Mouse (Mus musculus) gonadal fat pad, adult 2 months (tissue): ENCODE data around the gene Zfp46. TPM values are rescaled to one million over a fixed set of nuclear protein-coding genes. Genes with fewer than 3 reads are reported as not detected.

Experiments used
- DNase-seq: peaks from one replicate; pipeline ENCODE4 v3.0.0-alpha.2; 2012; ENCODE audit warnings: low read depth
- polyA plus RNA-seq: library from polyadenylated mRNA; depleted of rRNA; stranded (reverse); fragments of >200 nt; gene quantifications from 2 replicates; pipeline ENCODE4 v1.2.3, GENCODE M21; 2012; rRNA removed

Gene Zfp46
- 27.6 and 30.4 TPM in 2 replicates for polyA plus RNA-seq

DNA sequence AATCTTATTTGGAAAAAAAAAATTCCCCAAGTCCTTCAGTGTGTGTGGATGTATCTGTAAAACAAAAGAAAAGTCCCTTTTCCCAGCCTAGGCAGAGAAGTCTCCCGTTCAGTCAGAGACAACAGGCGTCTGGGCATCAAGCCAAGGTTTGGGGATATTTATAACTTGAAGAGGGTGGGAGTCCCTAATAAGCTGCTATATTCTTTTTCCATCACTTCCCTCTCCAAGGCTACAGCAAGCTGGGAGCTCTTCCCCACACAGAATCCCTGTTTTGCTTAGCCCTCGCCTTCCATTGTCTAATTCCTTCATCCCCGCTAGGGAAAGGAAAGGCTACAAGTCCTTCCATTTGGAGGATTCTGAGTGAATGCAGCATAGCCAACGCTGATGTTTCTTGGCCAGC lies at the start of gene Zfp46:
TSS of gene Zfp46 (plus strand) at position 229 of the 400 bp plus-strand sequence.
- no peak for DNase-seq

DNA sequence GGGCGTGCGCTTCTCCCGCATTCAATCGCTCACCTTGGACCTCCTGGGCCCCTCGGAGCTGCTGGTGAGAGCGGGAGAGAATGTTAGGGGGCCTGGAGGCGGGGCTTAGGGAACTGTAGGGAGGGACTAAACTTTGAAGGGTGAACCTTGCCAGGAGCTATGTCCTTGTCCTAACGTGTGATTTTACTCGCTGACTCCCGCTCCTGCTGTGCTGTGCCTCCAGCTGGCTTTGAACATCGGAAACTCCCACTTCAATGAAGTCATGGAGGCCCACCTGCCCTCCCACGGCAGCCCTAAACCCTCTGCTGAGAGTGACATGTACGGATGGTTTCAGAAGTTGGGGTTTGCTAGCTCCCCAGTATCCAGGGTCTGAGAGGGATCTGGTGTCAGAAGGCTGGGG lies 45.8 kb upstream of the Zfp46 start:
- no peak for DNase-seq

DNA sequence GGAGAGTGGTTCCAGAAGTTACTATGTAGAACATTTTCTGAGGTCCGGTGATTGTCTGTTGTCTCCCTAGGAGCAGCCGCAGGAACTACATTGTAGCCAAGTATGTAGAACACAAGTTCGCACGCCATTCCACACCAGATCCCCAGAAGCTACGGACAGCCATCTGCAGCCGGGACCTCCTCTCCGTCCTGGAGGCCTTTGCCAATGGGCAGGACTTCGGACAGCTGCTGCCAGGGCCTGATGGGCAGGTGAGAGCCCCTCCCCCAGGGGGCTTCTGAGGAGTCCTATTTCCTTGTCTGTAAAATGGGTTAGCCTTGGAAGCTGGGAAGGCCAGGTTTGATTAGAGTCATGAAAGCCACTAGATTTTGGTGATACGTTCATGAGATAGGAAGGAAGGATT lies 45.4 kb upstream of the Zfp46 start:
- DNase-seq = no peak

DNA sequence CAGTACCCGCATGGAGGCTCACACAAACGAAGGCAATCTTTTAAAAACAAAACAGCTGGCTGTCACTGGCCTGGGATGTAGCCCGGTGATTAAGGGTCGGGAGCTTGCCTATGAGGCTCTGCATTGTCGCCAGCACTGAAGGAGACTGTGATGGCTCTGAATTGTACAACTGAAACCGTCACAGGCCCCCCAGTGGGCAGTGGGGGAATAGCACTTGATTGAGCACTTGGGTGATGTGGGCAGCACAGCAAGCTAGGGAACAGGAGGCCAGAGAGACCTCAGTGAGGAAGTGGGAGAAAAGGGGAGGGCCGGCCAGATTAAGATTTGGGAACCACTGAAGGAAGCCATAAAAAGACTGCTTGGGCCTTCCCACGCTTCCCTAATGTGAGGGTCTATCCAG lies 44.9 kb upstream of the Zfp46 start:
- DNase-seq = no peak

DNA sequence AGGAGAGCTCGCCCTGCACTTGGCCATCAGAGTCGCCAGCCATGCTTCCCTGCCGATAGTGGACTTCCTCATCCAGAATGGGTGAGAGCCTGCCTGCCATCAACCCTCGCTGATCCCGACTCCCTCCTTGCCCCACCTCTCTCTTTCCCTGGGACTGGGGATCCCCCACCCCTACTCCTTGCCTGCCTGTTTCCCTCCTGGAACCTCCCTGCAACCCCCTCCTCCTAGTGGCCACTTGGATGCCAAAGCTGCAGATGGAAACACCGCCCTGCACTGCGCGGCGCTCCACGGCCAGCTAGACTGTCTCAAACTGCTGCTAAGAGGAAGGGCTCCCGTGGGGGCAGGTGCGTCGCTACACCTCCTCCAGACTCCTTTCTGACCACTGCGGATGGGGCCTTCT lies 44.4 kb upstream of the Zfp46 start:
- no peak for DNase-seq

DNA sequence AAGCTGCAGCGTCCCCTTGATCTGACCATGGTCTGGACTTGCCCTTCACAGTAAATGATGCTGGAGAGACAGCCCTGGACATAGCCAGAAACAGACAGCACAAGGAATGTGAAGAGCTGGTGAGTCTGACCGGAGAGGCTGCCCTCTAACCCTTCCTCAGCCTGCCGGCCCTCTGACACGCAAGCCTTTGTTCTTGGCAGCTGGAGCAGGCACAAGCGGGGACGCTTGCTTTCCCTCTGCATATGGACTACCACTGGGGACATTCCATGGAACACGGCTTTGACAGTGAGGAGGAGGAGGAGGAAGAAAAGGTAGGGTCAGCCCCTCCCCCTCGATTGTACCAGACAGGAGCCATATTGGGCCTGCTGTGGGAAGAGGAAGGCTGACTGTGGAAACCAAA lies 43.5 kb upstream of the Zfp46 start:
- DNase-seq = no peak

DNA sequence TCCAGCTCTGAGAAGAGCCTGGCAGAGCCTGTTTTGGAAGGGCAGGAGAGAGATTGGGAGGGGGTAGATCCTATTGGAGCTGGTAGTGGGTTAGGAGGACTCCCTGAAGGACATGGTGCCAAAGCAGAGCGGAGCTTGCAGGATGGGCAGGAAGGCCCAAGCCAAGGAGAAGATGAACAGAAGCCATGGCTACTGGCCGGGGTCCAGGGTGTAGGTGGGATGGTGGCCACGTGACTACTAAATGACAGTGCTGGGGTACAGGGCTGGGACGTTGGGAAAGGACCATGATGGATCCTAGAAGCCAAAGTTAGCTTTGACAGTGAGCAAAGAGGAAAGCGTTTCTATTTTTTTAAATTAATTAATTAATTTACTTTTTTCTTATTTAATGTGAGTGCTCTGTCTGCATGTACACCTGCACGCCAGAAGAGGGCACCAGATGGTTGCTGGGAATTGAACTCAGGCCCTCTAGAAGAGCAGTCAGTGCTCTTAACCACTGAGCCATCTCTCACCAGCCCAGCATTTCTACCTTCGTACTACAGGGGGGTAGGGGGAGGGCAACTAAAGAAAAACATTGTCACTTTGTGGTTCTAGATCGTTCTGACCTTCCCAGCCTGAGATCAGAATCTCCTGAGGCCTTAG lies 42.3 kb upstream of the Zfp46 start:
- no peak for DNase-seq

DNA sequence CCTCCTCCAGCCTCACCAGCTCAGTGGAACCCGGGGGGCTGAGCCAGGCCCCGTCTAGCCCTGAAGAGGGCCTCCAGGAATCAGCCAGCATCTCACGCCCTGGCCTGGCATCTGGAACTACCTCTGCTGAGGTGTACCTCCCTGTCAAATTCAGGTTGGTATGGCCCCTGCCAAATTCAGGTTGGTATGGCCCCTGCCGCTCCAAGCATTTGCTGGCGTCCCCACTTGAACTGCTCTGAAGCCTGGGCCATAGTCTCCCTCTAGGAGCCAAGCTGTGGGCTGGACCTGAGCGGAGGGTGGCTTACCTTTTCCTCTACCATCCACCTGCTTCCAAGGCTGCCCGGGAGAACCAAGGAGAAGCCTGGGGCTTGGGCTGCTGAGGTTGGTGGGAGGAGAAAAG lies 41.8 kb upstream of the Zfp46 start:
- DNase-seq = no peak

DNA sequence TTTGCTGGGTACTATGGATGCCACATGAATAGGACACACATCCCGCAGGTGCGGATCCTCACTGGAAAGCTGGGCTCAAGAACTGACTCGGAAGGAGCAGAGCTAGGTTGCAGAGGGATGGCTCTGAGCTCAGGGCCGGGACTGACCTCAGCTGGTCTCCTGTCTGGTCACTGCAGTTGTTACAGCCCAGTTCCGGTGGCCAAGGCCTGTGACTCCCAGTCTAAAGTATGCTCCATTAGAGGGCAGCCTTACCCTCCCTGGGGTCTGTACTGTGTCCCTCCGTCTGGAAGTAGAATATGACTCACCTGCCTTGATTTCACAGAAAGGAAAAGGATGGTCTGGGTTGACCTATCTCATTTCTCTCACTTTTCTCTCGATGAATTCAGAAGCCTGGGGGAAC lies 40.3 kb upstream of the Zfp46 start:
- DNase-seq = no peak

DNA sequence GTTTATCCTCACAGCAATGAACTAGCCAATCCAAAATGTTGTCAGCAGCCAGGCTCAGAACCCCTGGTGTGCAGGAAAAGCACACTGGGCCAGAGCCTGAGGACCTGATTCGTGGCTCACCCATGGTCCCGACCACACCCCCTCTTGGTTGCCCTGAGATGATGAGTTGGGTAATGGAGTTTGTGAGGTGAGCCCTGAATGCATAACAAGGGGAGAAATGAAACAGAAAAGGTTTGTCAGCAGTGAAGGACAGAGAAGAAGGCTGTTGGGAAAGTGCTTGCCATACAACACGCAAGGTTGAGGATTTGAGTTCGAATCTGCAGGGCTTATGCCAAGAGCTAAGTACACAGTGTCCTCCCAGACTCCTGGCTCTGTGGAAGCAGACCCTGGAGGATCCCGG lies 38.8 kb upstream of the Zfp46 start:
- no peak for DNase-seq

DNA sequence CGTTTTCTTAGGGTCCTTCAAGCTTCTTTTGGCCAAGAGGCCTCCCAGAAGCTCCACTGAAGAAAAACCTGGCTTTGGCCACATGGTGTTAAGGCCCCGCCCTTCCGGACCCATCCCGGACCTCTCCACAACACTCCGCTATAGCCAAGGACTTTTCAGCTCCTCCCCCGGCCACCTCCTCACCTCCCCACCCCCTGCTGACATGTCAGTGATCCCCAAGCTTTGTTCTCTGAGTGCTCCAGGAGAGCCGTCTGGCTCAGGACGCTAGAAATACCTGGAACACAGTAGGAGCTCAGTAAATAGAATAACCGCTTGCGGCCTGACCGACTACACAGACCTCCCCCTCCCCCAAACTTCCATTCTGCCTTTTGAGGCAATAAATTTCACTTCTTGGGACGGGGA lies 37.9 kb upstream of the Zfp46 start:
- no peak for DNase-seq

DNA sequence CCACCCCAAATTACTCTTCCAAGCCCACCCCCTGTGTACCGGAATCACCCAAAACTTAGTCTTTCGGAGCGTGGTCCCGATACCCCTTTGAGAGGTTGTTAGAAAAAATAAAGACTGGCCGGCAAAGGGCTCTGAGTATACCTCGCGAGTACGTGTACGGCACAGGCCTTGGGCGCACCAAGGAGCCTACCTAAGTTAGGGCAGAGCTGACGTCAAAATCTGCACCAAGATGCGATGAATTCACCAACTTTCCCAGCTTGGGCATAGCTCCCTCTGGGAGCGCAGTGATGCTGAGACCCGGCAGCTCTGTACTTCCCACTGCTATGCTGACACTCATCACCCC lies 37.1 kb upstream of the Zfp46 start:
- no peak for DNase-seq

DNA sequence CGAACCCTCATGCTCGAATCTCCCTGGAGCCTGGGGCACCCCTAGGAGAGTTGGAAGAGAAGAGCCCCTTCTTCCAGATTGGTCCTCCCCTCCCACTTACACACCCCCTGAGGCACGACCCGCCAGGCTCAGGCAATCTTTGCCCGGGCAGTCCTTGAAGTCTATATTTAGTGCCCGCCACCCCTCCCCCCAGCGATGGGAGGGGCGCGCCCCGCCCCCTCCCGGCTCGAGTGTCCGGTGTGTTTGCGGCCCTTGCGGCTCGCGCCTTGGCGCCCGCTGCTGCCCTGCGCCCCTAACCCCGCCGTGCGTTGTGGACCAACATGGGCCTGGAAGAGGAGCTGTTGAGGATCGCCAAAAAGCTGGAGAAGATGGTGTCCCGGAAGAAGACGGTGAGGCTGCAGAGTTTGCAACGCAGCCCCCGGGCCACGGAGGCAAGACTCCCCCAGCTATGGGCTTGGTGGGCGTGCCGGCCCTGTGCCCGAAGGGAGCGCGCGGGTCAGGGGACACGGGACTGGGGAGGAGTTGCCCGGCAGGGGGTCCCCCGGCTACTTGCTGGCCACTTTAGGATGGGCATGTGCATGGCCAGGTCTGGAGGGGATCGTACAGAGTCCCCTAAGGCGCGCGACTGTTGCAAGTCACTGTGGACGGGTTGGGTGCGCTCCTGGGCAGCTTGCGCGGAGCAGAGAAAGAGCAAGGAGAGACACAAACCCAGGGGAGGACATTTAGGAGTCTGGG lies 36.6 kb upstream of the Zfp46 start, which contains the start of gene Tcea3:
TSS of gene Tcea3 (plus strand) at position 1 of the 735 bp plus-strand sequence.
- no peak for DNase-seq

DNA sequence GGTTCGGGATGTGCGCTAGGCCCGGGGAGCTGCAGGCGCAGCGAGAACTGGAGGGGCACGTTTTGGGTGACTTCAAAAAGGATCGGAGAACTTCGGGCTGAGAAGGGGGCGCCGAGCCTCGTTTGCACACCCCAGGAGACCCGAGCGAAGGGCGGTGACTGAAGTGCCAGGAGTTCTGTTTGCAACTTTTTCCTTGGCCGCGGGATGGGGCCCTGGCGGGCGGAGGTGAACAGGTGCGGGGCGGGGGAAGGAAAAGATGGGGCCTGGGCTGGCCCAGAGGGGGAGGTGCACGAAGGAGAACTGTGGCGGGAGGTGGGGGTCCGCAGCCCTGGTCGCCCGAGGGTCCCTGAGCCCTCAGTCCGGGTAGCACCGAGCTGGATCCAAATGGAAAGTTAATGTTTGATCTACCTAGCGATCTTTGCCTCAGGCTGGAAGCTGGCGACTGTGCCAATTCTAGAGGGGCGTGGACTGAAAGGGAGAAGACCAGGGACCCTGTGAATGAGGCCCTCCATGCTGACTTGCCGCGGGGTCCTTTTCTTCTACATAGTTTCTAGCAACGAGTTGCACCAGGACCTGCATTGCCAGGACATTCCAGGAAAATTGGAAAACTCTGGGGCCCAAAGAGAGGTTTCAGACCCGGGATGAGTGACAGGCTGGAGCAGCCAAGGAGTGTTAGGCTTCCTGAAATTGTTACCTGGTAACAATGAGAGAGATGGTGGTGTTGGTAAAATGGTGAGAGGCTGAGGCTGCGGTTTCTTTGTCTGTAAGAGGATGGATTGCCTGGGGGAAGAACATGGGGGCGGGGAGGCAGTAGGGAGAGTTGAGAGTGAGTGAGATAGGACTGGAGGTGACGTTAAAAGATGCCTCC lies 35.8 kb upstream of the Zfp46 start:
- DNase-seq = no peak

DNA sequence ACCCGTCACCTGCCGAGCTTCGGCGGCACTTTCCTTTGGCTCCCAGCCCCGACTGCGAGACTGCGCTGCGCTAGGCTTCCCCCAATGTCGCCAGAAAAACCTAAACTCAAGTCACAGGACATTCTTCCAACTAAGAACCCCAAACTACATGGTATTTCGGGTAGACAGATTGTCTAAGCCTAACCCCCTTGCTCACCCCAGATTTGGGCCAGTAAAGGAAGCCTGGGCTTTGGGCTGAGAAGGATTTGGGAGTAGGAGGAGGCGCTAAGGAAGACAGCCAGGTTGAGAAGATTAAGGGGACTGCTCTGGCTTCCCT lies 35.2 kb upstream of the Zfp46 start:
- DNase-seq = no peak

DNA sequence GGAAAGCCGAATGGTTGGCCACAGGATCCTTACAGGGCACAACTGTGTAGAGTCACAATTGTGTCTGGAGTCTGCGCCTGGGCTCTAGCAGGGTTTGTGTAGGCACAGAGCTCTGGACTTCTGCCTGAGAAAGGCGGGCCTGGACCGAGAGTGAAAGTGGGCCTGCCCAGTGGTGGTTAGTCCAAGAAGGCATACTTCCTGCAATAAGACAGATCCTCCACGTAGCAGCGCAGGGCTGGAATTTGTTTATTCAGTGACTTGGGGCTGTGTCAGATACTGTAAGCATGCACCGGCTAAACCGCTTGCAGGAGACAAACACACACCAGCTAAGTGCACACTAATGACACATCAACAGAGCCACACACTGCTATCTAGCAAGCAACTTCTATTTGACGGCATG lies 34.7 kb upstream of the Zfp46 start:
- no peak for DNase-seq

DNA sequence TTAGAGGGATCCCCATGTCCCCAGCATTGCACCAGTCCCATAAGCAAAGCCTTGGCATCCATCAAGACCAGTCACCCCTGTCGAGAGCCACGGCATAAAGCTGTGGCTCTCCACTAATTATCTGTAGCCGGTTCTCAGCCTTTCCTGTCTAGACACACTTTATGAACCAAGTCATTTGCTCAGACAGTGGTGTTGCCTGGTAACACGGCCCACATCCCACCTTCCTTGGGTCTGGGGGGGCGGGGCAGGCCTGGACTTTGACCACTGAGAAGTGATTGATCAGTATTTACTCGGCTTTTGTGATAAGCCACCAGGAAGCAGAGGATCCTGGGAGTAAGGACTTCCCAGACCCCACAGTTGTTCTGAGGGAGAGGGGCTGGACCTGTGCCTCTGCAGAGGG lies 28.6 kb upstream of the Zfp46 start:
- no peak for DNase-seq

DNA sequence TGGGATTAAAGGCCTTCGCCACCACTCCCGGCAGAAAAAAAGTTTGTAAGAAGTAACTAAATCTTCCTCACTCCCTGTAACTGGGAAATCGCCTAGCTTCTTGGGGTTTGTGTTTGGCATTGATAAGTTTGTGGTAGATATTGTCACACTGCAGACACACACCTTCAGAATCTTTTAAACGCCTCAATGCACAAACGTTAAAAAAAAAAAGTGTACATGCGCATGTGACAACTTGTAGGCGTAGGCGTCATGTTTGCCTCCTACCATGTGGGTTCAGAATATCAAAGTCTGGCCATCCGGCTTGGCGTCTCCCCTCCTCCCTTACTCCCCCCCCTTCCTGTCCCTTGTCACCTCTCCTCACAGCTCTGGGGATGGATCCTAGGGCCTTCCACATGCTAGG lies 27.8 kb upstream of the Zfp46 start:
- DNase-seq = no peak

DNA sequence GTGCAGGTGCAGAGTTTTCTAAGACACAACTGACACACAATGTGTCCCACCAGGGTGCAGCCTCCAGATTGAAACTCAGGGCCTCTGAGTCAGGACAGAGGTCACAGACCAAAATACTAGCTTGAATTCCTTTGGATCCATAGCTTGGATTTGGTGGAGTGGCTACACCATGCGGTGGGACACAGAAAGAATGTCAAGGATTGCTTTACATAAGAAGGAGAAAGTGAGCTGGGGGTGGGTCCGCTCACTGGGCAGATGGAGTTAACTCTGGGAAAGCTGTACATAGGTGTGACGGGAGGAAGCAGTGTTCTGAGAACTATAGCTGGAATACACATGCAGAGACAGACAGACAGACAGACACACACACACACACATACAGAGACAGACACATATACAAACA lies 24.6 kb upstream of the Zfp46 start:
- DNase-seq = no peak

DNA sequence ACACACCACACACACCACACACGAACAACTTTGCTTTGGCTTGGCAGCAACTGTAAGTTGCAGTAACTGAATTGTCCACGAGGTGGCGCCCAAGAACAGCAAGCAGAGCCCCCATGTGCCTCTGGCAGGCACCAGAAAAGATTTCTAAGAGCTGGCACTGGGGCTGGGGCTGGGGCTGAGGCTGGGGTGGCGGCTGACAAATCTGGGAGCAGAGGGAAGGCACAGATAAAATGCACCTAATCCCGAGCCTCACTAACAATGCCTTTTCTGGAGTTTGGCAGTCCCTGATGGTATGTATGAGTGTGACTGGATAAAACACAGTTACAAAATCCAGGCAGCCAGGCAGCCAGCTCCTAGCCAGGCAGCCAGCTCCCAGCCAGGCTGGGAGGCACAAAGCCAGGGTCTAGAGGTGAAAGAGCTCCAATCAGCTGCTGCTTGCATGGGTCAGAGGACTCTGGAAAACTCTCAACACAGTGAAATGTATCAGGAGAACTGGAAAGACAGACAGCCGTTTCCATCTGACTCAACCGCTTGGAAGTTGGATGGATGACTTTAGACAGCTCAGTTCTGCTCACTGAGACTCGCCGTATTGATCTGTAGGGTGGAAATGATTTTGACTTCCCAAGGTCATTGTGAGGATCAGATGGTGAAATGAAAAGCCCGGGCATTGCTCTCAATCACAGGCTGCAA lies 23.8 kb upstream of the Zfp46 start:
- no peak for DNase-seq

DNA sequence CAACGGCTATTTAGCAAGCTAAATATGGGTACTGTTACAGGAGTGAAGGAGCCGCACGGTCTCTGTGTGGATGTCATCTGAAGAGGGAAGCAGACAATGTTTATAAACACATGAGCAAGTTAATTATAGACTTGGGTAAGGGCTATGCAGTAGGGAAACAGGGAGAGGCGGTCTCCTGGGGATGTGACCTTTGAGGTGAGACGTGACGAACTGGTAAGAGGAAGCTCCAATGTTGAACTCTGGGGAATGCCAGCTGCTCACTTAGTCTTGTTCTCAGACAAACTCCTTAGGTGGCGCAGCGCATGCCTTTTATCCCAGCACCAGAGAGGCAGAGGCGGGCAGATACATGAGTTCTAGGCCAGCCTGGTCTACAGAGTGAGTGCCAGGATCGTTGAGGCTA lies 22.6 kb upstream of the Zfp46 start:
- DNase-seq = no peak

DNA sequence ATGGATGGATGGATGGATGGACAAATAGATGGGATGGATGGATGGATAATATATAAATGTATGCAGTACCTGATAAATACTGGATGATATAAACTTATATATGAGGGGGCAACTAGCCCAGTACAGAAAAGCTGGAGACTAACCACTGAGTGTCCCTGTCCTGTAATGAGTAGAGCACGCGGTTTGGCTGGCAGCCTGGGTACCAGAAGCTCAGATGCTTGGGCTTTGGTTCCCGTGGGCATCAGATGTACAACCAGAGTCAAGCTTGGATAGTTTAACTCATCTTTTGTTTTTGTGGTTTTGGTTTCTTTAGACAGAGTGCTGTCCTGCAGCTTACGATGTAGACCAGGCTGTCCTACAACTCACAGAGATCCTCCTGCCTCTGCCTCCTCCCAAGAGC lies 20.9 kb upstream of the Zfp46 start:
- DNase-seq = no peak
